Mouse (Mus musculus): Measurements from ENCODE around the gene Bckdha.

GRCm38 (mm10) chr7:25705801-25706251 is 47.0 kb upstream of the Bckdha start:
- no peak for TF ChIP-seq EP300 (IDR thresholded peaks at IDR 0.05; ENCODE audit: low read depth)
- no peak for TF ChIP-seq CTCF (IDR thresholded peaks at IDR 0.05; ENCODE audit: low read depth)

Measured in liver, embryonic 14.5 days (tissue).